Mouse (Mus musculus) thymus, adult 18-20 months (tissue): Measurements from ENCODE around the gene Cacna2d4.

Experiments used
- DNase-seq, 2 experiments: peaks; one replicate each; pipeline ENCODE4 v3.0.0; 2022; ENCODE audit warnings: mixed read lengths in 2 of 2

Gene Cacna2d4

DNA sequence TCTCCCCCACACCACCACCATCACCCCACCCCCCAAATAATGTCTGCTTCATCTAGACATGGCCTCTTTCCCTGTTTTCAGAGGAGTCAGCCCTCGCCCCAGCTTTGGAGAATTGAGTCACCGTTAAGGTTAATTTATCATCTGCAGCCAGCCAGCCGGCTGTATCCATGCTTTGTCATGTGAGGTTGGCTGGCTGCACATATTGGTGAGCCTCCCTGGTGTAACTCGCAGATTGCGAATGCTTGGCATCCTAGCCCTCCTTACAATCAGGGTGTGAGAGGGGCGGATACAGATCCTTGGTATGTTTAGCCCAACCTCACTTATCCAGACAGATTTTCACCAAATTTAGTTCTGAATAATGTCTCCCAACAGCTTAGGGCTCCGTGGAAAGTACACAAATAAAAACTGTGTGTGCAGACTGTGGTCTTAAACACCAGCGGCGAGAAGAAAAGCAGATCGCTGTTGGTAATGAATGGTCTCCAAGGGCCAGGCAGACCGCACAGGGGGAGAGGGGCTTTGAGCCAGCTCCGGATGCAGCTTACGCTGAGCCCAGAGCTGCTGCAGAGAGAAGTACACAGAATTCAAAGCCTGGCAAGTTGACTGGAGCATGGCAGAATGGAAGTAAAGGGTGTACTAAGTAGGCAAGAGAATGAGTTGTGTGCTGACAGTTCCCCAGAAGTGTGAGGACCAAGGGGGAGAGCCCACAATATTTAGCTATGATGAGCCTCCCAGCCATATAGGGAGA is 11.7 kb upstream of the Cacna2d4 start:
- no peak for DNase-seq

DNA sequence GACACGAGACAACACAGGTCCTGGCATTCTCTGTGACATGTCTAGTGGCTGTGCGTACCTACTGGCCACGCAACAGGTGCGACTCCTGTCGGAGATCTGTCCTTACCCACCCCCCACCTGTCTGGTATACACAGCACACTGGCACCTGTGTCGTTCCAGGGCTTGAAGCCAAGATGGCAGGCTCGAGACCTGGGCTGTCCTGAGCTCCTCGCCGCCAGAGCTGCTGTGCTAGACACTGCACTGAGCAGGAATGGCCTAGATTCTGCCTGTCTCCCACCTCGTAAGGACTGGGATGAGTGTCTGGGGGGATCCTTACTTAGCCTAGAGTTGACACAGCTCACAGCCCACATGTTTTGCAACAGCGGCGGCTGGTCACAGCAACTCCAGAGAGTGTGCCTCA is 11.1 kb upstream of the Cacna2d4 start:
- DNase-seq, result no peak

DNA sequence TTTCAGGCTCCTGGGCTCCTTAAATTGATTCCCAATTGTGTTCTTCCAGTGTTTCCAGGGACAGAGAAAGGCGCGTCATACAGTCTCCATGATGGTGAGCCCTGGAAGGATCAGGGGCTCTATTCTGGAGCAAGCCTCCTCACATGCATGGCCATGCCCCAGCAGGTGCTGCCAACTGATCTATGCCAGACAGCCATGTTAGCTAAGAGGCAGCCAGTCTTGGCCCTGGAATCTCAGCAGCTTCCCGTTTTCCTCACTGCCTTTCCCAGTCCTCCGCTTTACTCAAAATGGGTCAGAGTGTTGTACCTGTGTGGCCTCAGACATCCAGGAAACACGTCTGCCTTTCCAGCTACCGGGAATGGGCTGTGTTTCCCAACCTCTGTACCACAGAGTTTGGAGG is 10.6 kb upstream of the Cacna2d4 start:
- no peak for DNase-seq

DNA sequence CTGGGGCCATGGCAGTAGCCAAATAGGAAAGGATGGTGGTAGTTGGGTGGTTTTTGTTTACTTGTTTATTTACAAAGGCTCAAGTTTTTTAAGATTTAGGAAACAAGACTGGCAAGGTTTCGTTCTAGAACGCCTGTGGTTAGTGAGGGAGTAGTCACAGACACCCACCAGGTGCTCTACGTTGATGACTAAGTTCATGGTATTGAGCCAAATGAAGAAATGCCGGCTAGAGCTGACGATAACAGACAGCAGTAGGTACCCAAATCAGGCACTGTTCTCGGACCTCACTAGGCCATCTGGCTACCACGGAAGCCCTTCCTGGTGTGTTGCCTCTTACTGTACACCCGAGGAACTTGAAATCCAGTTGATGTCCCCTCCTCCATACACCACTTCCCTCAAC is 9.3 kb upstream of the Cacna2d4 start:
- DNase-seq, result no peak

DNA sequence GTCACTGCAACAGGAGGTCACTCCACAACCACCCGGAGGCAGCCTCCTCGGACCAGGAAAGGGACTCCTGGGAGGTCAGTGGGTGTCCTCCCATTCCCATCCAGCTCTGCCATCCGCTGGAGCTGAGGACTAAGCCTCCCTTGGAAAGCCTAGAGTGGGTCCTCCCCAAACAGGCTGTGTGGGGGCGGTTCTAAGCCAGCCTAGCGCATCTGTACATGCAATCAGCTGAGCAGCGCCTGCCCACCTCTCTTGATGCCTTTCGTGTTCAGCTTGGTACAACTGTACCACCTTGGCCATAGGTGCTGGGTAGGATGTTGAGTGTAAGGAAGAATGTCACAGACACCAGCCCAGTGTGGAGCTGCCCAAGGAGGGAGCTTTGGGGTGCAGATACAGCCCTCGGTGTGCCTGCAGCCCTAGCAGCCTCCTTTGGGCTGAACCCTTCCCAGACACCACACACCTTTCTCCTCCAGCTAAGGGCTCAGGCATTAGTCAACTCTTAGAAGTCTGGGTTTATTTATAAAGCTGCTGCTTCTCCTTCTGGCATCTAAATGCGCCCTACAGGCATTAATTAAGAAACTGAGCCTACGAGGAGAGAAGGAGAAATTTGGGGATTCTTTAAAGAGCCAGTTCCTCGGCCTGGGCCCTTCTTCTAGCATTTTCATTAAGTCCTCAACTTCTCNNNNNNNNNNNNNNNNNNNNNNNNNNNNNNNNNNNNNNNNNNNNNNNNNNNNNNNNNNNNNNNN is 7.3 kb upstream of the Cacna2d4 start:
- DNase-seq, result no peak

GRCm38 (mm10) chr6:119233066-119233465 is 3.3 kb upstream of the Cacna2d4 start:
- DNase-seq, result no peak

- no peak for DNase-seq
Measured at GRCm38 (mm10) chr6:119235441-119235840, 885 bp upstream of the Cacna2d4 start.

DNA sequence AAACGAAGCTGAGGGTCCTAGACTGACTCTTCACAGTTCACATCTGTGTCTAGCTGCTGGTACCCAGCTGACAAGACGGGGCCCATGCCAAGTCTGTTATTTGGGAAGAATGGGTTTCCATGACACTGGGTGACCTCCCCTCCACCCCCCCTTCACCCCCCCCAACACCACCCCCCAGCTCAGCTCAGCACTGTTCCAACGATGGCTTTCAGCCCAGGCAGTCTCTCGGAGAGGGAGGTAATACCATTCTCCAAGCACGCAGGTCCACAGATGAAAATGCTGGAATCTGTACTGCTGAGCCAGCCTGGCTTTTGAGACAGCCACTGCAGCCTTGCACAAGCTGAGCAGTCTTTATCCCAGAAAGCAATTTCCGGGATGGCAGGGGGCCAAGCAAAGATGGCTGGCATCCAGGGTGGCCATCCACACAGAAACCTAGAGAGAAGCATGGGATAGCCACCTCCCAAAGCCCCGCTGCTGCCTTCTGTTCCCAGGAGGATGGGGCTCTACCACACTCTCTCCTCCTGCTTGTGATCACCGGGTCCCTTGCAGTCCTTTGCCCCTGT is 1.2 kb downstream of the Cacna2d4 start:
- no peak for DNase-seq

DNA sequence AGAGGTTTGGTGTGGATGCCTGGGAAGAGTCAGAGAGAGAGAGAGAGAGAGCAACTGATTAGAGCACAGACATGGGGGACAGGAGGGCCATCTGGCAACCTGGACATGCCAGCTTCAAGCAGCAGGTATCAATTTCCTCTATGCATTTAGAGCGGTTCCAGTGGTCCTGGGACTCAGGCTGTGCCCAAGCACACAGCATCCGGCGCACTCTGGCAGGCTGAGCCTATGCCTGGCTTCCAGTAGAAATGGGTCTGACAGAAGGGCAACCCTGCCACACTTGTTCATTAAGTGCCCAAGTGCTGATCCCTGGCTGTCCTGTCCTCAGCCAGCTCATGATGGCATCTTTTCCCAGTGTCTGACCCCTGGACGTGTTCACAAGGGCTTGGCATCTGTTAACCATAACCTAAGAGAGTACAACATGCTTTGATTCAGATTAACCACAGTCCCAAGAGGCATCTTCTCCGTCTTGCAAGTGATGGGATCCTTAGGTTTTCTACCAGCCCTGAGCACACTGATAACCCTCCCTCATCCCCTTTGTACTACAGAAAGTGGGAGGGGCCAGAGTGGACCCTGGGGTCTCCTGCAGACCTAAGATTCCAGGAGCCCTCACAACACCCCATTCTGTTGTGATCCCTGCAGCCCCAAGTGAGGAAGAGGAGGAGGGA is 3.1 kb downstream of the Cacna2d4 start:
- no peak for DNase-seq

DNA sequence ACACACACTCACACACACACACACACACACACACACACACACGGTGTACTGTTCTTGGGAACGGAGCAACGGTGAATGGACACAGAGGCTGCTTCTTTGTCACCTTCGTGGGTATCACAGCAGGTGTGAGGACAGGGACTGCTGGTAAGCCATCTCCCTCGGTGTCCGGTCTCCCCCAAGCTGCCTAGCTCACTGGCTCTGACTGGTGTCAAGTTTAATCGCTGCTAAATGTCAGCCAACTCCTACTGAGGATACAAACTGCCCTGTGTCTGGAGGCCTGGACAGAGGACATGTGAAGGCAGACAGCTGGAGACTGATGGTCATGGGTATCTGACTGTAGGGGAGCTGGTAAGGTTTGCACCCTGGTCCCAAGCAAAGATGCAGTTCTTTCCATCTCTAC is 3.9 kb downstream of the Cacna2d4 start:
- no peak for DNase-seq

DNA sequence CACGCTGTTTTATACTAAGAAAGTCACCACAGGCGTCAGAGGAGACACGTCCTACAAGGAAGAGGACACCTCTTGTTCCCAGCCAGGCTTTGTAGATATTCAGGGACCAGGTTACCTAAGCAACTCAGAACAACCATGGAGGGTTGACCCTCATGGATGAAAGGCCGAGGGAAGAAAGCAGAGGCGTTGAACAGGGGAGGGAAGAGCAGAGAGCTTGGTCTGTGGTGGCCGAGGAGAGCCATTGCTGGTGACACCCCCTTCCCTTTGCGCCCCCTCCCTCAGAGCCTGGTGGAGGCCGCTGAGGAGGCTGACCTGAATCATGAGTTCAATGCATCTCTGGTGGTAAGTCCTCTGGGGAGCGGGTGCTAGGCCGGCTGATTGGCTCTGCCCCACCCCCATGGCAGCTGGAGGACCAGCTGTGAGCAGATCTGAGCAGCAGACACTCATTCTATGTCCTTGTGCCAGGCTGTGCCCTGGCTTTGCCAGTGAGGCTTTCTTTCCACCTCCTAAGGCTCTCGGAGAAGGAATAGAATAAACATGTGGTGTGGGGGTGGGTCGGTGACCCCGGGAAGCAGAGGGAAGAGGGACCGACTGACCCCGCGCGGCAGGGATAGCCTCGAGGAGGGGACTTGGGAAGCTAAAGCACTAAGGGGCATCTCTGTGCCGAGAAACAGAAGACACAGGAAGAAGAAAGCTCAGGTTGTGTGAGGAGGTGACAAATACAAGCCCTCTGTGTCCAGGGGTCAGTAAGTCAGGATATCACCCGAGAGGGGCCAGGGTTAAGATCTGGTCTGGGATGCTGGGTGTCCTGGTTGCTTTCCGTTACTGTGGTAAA is 4.8 kb downstream of the Cacna2d4 start:
- no peak for DNase-seq

DNA sequence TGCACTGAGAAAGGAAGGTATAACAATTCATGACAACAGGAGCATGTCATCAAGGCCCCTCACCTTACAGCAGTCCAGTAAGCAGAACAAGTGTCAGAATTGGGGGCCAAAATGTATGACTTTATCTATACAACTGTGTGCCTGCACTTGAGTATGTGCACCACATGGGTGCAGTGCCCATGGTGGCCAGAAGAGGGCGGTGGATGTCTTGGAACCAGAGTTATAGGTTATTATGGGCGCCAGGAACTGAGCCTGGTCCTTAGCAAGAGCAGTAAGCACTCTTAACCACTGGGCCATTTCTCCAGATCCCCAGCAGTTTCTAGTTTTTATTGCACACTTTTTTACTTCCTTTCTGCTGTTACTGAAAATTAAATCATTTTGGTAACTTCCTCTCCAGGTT is 9.8 kb downstream of the Cacna2d4 start:
- DNase-seq, result no peak

GRCm38 (mm10) chr6:119248578-119248977 is 12.3 kb downstream of the Cacna2d4 start:
- DNase-seq, result no peak

- DNase-seq, result no peak
Measured at GRCm38 (mm10) chr6:119249726-119250125, 13.4 kb downstream of the Cacna2d4 start.

DNA sequence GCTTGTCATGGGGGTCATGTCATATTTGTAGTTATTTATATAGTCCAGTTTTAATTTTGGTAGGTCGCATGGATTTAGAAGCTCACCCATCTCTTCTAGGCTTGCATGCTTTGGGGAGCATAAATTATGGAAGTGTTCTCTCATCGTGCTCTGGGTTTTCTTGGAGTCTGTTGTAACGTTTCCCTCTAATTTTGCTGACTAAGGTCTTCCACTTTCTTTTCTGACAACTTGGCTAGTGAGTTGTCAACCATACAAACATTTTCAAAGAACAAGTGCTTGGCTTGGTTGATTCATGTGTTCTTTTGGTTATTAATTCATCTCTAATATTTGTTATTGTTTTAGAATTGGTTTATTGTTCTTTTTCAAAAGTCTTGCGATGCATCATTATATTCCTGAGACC is 15.4 kb downstream of the Cacna2d4 start:
- no peak for DNase-seq

GRCm38 (mm10) chr6:119276713-119277112 is 40.4 kb downstream of the Cacna2d4 start:
- DNase-seq, result no peak

DNA sequence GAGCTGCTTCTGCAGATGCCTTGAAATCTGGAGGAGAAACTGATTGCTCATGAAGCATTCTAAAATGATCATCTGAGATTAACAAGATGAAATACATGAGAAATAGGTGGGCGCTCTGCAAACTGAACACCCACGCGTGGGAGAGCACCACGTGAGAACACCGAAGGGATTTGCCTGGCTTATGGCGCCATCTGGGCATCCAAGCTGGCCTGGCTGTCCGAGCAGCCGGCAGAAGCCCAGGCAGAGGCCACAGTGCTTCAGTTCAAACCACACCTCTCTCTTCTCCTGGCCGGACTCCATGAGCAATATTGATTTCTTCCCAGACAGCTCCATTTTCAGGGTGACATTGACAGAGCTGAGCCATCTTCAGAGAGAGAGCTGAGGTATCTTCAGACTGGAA is 44.4 kb downstream of the Cacna2d4 start:
- no peak for DNase-seq

GRCm38 (mm10) chr6:119301310-119301709 is 65.0 kb downstream of the Cacna2d4 start:
- no peak for DNase-seq

DNA sequence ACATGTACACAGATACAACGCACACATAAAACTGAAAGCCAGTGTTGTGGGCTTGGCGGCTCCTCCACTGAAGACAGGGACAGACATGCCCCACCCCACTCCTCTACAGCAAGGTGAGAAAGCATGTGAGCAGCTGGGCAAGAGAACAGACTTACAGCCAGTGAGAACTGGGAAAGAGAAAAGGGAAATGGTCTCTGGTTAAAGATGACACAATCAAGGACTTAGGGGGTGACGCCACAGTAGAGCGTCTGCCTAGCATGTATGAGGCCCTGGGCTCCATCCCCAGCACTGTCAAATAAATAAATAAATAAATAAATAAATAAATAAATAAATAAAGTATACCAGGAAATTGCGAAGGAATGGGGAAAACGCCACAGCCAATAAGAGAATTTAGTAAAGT is 67.0 kb downstream of the Cacna2d4 start:
- no peak for DNase-seq

DNA sequence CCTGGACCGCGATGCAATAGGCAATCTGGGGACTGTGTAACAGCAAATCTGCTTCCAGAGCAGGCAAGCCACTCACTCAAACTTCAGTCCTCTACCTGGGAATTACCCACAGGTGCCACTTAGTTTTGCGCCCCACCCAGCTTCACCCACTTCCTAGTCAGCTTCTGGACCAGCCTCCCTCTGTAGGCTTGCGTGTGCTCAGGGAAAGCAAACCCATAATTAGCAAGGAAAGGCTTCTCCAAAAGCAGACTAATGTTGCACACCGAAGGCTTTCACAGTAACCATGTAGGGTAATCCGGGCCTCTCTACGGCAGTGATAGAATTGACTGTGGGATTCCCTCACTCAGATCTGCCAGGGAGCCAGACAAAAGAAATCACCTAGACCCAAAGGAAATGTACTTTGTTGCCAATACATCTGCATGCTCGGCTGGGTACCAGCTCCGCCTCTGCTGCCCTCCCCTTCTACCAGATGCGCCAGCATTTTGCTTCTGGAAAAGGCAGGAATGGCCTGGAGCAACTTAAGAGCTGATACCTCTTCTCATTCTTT is 71.6 kb downstream of the Cacna2d4 start:
- DNase-seq, result no peak

DNA sequence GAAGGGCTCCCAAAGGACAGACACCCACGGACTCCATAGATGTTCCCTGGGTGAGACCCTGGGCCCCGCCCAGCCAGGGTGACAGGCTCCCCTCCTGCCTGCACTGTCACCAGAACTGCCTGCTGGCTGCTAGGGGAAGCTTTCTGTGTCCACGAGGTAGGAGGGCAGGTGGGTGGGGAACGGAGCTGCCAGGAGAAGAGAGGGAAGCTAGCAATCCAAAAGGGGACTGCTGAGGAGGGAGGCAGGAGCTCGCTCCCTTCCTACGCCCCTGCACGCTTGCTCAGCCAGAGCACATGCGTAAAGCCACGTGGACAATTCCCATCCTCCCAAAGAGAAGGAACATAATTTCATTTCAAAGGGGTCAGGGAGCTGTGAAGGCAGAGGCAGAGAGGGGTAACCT is 73.8 kb downstream of the Cacna2d4 start:
- DNase-seq, result no peak

DNA sequence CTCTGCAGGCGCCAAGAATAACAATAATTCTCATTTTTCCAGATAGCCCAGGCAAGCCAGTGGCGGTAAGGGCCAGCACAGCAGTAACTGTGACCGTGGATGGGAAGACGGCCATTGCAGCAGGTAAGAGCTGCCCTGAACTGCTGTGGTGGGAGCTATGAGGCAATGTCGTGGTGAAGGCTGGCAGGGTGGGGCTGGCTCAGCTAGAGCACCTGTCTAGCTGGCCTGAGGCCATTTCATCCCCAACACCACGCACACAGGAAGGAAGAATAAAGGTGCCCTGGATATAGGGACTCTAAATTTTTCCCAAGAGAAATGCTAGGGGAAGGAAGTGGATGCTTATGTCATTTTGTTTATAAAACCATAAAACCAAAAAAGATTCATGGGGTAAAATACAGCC is 76.1 kb downstream of the Cacna2d4 start:
- DNase-seq, result no peak
